Mouse (Mus musculus): ENCODE results near the gene Vps53. TPM values are rescaled to one million over a fixed set of nuclear protein-coding genes. Genes with fewer than 3 reads are reported as not detected.

Gene Vps53
- polyA plus RNA-seq, 1 experiment = 41.2 TPM

DNA sequence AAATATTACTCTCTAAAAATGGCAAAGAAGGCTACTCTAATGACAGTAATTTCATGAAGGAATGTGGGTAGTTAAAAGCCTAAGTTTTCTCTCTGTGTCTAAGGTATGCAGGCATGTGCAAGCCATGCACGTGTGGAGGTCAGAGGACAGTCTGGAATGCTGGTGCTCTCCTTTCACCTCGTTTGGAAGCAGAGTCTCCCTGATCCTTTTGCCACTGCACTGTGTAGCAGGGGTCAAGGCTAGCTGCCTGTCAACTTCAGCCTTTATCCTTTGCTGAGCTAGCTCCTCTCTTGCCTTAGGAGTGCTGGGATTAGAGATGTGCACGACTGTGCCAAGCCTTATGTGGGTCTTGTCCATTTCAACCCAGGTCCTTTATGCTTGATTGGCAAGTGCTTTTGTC lies 128.9 kb downstream of the Vps53 start:
- Histone ChIP-seq H3ac (ENCODE audit: control insufficient read depth, insufficient read length) (no peak overlapping the region), H3K36me3 (ENCODE audit: control insufficient read depth, insufficient read depth) (peaks cover 4% of the 10 kb centered on the region), H3K4me3 (no peak overlapping the region), H3K79me2 (ENCODE audit: control insufficient read depth, insufficient read depth) (no peaks in the 10 kb centered on the region), H3K4me2 (ENCODE audit: low read depth) (no peak overlapping the region), H3K27me3 (ENCODE audit: control insufficient read depth, insufficient read depth, insufficient read length) (no peaks in the 10 kb centered on the region)
- TF ChIP-seq MYOD1 (IDR thresholded peaks at IDR 0.05; ENCODE audit: control insufficient read depth in 1 of 3, insufficient read length in 2 of 3, low read depth in 2 of 3) (no peak), USF1 (IDR thresholded peaks at IDR 0.05; ENCODE audit: low read depth) (no peak), TCF12 (IDR thresholded peaks at IDR 0.05; ENCODE audit: insufficient read depth, poor library complexity, severe bottlenecking) (no peak), E2F4 (IDR thresholded peaks at IDR 0.05; ENCODE audit: insufficient read depth) (no peak), CEBPB (IDR thresholded peaks at IDR 0.05; ENCODE audit: insufficient read depth, poor library complexity, severe bottlenecking) (no peak), TCF3 (IDR thresholded peaks at IDR 0.05; ENCODE audit: insufficient read length, low read depth) (no peak), MAX (IDR thresholded peaks at IDR 0.05; ENCODE audit: low read depth) (no peak), REST (IDR thresholded peaks at IDR 0.05; ENCODE audit: insufficient read depth, insufficient read length) (no peak), POLR2AphosphoS2 (IDR thresholded peaks at IDR 0.05; ENCODE audit: insufficient read length, low read depth) (no peak), SRF (IDR thresholded peaks at IDR 0.05; ENCODE audit: control insufficient read depth, insufficient read length, low read depth) (no peak), MYOG (IDR thresholded peaks at IDR 0.05; ENCODE audit: control insufficient read depth in 1 of 3, insufficient read depth in 1 of 3, insufficient read length in 2 of 3, low read depth in 2 of 3) (no peak), POLR2A (IDR thresholded peaks at IDR 0.05; ENCODE audit: insufficient read length, low read depth) (no peak)

- Histone ChIP-seq H3K4me3 (no peak overlapping the region), H3K79me2 (ENCODE audit: control insufficient read depth, insufficient read depth) (no peaks in the 10 kb centered on the region), H3K4me2 (ENCODE audit: low read depth) (no peak overlapping the region), H3K27me3 (ENCODE audit: control insufficient read depth, insufficient read depth, insufficient read length) (no peaks in the 10 kb centered on the region), H3ac (ENCODE audit: control insufficient read depth, insufficient read length) (no peak overlapping the region), H3K36me3 (ENCODE audit: control insufficient read depth, insufficient read depth) (peaks cover 4% of the 10 kb centered on the region)
- TF ChIP-seq POLR2A (IDR thresholded peaks at IDR 0.05; ENCODE audit: insufficient read length, low read depth) = no peak
- no peak for TF ChIP-seq MYOG (IDR thresholded peaks at IDR 0.05; ENCODE audit: control insufficient read depth in 1 of 3, insufficient read depth in 1 of 3, insufficient read length in 2 of 3, low read depth in 2 of 3)
- no peak for TF ChIP-seq MAX (IDR thresholded peaks at IDR 0.05; ENCODE audit: low read depth)
- no peak for TF ChIP-seq POLR2AphosphoS2 (IDR thresholded peaks at IDR 0.05; ENCODE audit: insufficient read length, low read depth)
- no peak for TF ChIP-seq E2F4 (IDR thresholded peaks at IDR 0.05; ENCODE audit: insufficient read depth)
- TF ChIP-seq MYOD1 (IDR thresholded peaks at IDR 0.05; ENCODE audit: control insufficient read depth in 1 of 3, insufficient read length in 2 of 3, low read depth in 2 of 3) = no peak
These were observed 134.1 kb downstream of the Vps53 start for GRCm38 (mm10) chr11:76045367-76045766.

GRCm38 (mm10) chr11:76044468-76044867 lies 135.0 kb downstream of the Vps53 start:
- no peak for TF ChIP-seq REST (IDR thresholded peaks at IDR 0.05; ENCODE audit: insufficient read depth, insufficient read length)
- no peak for TF ChIP-seq TCF3 (IDR thresholded peaks at IDR 0.05; ENCODE audit: insufficient read length, low read depth)
- no peak for TF ChIP-seq CEBPB (IDR thresholded peaks at IDR 0.05; ENCODE audit: insufficient read depth, poor library complexity, severe bottlenecking)
- no peak for TF ChIP-seq USF1 (IDR thresholded peaks at IDR 0.05; ENCODE audit: low read depth)
- TF ChIP-seq TCF12 (IDR thresholded peaks at IDR 0.05; ENCODE audit: insufficient read depth, poor library complexity, severe bottlenecking) = no peak
- no peak for TF ChIP-seq MAX (IDR thresholded peaks at IDR 0.05; ENCODE audit: low read depth)
- Histone ChIP-seq H3K36me3 (ENCODE audit: control insufficient read depth, insufficient read depth) (peaks cover 4% of the 10 kb centered on the region), H3K79me2 (ENCODE audit: control insufficient read depth, insufficient read depth) (no peaks in the 10 kb centered on the region), H3ac (ENCODE audit: control insufficient read depth, insufficient read length) (no peak overlapping the region), H3K27me3 (ENCODE audit: control insufficient read depth, insufficient read depth, insufficient read length) (no peaks in the 10 kb centered on the region), H3K4me3 (no peak overlapping the region), H3K4me2 (ENCODE audit: low read depth) (no peak overlapping the region)

DNA sequence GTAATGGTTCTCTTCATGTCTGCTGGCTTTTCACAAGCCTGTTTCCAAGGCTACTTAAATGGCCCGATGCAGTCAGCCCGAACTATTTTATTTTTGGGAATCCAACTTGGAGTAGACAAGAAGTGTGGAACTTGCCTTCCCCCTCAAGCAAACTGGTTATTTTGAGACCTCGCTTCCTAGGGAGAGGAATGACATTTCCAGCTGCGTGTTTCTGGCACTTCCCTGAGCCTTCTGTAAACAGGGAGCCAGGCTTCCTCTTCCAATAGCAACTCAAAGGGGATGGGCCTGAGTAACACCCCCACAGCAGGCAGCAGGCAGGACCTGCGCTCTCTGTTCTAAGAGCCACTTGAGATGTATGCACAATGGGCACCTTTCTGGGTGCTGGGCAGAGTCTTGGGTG lies 136.6 kb downstream of the Vps53 start:
- Histone ChIP-seq H3ac (ENCODE audit: control insufficient read depth, insufficient read length) (no peak overlapping the region), H3K36me3 (ENCODE audit: control insufficient read depth, insufficient read depth) (peaks cover 4% of the 10 kb centered on the region), H3K4me2 (ENCODE audit: low read depth) (no peak overlapping the region), H3K79me2 (ENCODE audit: control insufficient read depth, insufficient read depth) (no peaks in the 10 kb centered on the region), H3K4me3 (no peak overlapping the region), H3K27me3 (ENCODE audit: control insufficient read depth, insufficient read depth, insufficient read length) (no peaks in the 10 kb centered on the region)
- TF ChIP-seq USF1 (IDR thresholded peaks at IDR 0.05; ENCODE audit: low read depth) = no peak
- TF ChIP-seq MYOG (IDR thresholded peaks at IDR 0.05; ENCODE audit: control insufficient read depth in 1 of 3, insufficient read depth in 1 of 3, insufficient read length in 2 of 3, low read depth in 2 of 3) = no peak
- no peak for TF ChIP-seq MAX (IDR thresholded peaks at IDR 0.05; ENCODE audit: low read depth)

DNA sequence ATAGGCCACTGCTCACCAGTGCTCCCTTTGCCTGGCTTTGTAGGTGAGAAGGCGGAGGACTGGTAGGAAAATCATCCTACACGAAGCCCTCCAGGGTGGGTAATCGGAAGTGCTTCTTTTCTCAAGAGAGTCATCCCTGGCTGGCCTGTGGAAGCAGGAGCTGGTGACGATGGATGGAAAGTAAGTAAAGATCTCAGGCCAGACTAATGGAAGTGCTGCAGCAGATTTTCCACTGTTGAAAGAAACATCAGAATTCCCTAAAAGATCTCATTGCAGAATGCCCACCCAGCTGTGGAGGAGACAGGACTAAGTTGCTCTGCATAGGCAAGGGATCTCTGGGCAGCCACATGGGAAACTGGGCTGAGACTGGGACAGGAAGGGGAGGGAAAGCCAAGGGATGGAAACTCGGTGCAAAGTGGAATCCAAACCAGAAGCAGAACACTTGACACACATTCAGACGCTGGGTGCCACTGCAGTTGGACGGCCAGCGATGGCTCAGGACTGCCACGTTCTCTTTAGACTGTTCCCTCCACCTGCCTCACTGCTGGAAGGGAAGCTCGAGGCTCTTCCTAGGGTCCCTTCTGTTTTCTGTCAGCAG lies 137.3 kb downstream of the Vps53 start:
- no peak overlapping the region for H3K4me2 ChIP-seq (ENCODE audit: low read depth)
- H3K27me3 ChIP-seq (ENCODE audit: control insufficient read depth, insufficient read depth, insufficient read length) = no peaks in the 10 kb centered on the region
- H3ac ChIP-seq (ENCODE audit: control insufficient read depth, insufficient read length) = no peak overlapping the region
- no peak for TF ChIP-seq MAX (IDR thresholded peaks at IDR 0.05; ENCODE audit: low read depth)
- TF ChIP-seq CEBPB (IDR thresholded peaks at IDR 0.05; ENCODE audit: insufficient read depth, poor library complexity, severe bottlenecking) = no peak
- TF ChIP-seq TCF12 (IDR thresholded peaks at IDR 0.05; ENCODE audit: insufficient read depth, poor library complexity, severe bottlenecking) = no peak
- no peak for TF ChIP-seq REST (IDR thresholded peaks at IDR 0.05; ENCODE audit: insufficient read depth, insufficient read length)
- TF ChIP-seq TCF3 (IDR thresholded peaks at IDR 0.05; ENCODE audit: insufficient read length, low read depth) = no peak
- no peak for TF ChIP-seq MYOG (IDR thresholded peaks at IDR 0.05; ENCODE audit: control insufficient read depth in 1 of 3, insufficient read depth in 1 of 3, insufficient read length in 2 of 3, low read depth in 2 of 3)
- TF ChIP-seq POLR2A (IDR thresholded peaks at IDR 0.05; ENCODE audit: insufficient read length, low read depth) = no peak
- TF ChIP-seq USF1 (IDR thresholded peaks at IDR 0.05; ENCODE audit: low read depth) = no peak
- no peak for TF ChIP-seq E2F4 (IDR thresholded peaks at IDR 0.05; ENCODE audit: insufficient read depth)
- TF ChIP-seq POLR2AphosphoS2 (IDR thresholded peaks at IDR 0.05; ENCODE audit: insufficient read length, low read depth) = no peak
- TF ChIP-seq SRF (IDR thresholded peaks at IDR 0.05; ENCODE audit: control insufficient read depth, insufficient read length, low read depth) = no peak
- no peaks in the 10 kb centered on the region for H3K79me2 ChIP-seq (ENCODE audit: control insufficient read depth, insufficient read depth)
- no peak overlapping the region for H3K4me3 ChIP-seq
- peaks cover 4% of the 10 kb centered on the region for H3K36me3 ChIP-seq (ENCODE audit: control insufficient read depth, insufficient read depth)
